In genomic region chr6:58836476-58836875, GRCm38 (mm10) we compare ENCODE assay signal across 31 mouse cellular contexts. TPM values are rescaled to one million over a fixed set of nuclear protein-coding genes. Genes with fewer than 3 reads are reported as not detected.
DNase-seq lines count a peak whose midpoint lies in the region; ATAC-seq and TF ChIP-seq lines count a peak whose summit lies in the region.
"Had no signal": no experiment of that assay in that cellular context is flagged by ENCODE, and none has a peak within 500 bp of the region (broad histone marks: within the 10 kb centered on the region; RNA-seq: fewer than 3 reads in every experiment).

No protein-coding gene starts in this region.

- H3K36me3 ChIP-seq in myocyte (ENCODE audit: control insufficient read depth, insufficient read depth), result no peaks in the 10 kb centered on the region
- H3K36me3 ChIP-seq: embryonic facial prominence, embryonic 10.5 days; embryonic facial prominence, embryonic 13.5 days; heart, embryonic 12.5 days; heart, embryonic 15.5 days had no signal

- peak overlapping the region; percentile 29; the same call in 1 of the 2 replicates for H3K27ac ChIP-seq in left cerebral cortex, adult 2 months
- H3K27ac ChIP-seq: embryonic facial prominence, embryonic 10.5 days; embryonic facial prominence, embryonic 13.5 days; heart, embryonic 15.5 days; hindbrain, embryonic 14.5 days; hindbrain, postnatal 0 days had no signal

- intact Hi-C loops in left cerebral cortex, adult 2 months (cut with DNase I), result no loop called here

- H3K4me2 ChIP-seq in myocyte (ENCODE audit: low read depth), result no peak overlapping the region
- H3K4me2 ChIP-seq: embryonic facial prominence, embryonic 13.5 days; heart, embryonic 12.5 days; heart, embryonic 15.5 days; hindbrain, embryonic 14.5 days had no signal

- no peaks in the 10 kb centered on the region for H3K79me2 ChIP-seq in myocyte (ENCODE audit: control insufficient read depth, insufficient read depth)

- no peak for DNase-seq in frontal cortex, postnatal 25 days (ENCODE audit: low spot score in 2 of 2)
- no peak for DNase-seq in left cerebral cortex, adult 2 months (ENCODE audit: extremely low spot score in 1 of 2, low spot score in 2 of 2)
- DNase-seq in left cerebral cortex, adult 11 months (ENCODE audit: low spot score), result no peak
- peak; percentile 78 for DNase-seq in brain, adult 2 months (ENCODE audit: low read depth, low spot score)
- DNase-seq in T-cell, adult 2 months (ENCODE audit: low spot score), result no peak
- no peak for DNase-seq in liver
- DNase-seq: adrenal gland, adult 2 months; adrenal gland, postnatal 14 days; B cell, adult 2 months; cerebellum, adult 11-12 months; cerebellum, adult 8-10 months; cerebellum, postnatal 10 days; cerebellum, postnatal 36 days; embryo, embryonic 11 days; forebrain, postnatal 0 days; gastrocnemius, postnatal 10 days; heart, adult 18-20 months; heart, postnatal 10 days; heart, postnatal 4 days; kidney, adult 11 months had no signal

- no peak overlapping the region for H3ac ChIP-seq in myocyte (ENCODE audit: control insufficient read depth, insufficient read length)

- TF ChIP-seq CTCF in left cerebral cortex, adult 2 months (IDR thresholded peaks at IDR 0.05), result no peak

- peak; percentile 53 for ATAC-seq in frontal cortex, adult (ENCODE audit: low TSS enrichment)
- ATAC-seq: CD4-positive, CD25-positive, alpha-beta regulatory T cell, adult 4 months; forebrain, embryonic 14.5 days; forebrain, postnatal 0 days; hindbrain, postnatal 0 days; inflammation-experienced regulatory T-cells, adult 6 months had no signal

- no peaks in the 10 kb centered on the region for H3K27me3 ChIP-seq in myocyte (ENCODE audit: control insufficient read depth, insufficient read depth, insufficient read length)
- H3K27me3 ChIP-seq: embryonic facial prominence, embryonic 13.5 days; heart, embryonic 12.5 days; heart, embryonic 15.5 days had no signal

- H3K4me3 ChIP-seq in left cerebral cortex, adult 2 months, result no peak overlapping the region
- H3K4me3 ChIP-seq in myocyte, result no peak overlapping the region
- H3K4me3 ChIP-seq: embryonic facial prominence, embryonic 10.5 days; embryonic facial prominence, embryonic 13.5 days; heart, embryonic 12.5 days; heart, embryonic 15.5 days had no signal

- no peak for TF ChIP-seq POLR2A in myocyte (IDR thresholded peaks at IDR 0.05; ENCODE audit: insufficient read length, low read depth)

TF ChIP-seq in myocyte, 11 proteins besides CTCF, POLR2A, EP300 and RAD21:
- TF ChIP-seq CEBPB (IDR thresholded peaks at IDR 0.05; ENCODE audit: insufficient read depth, poor library complexity, severe bottlenecking) (peak; percentile 80), TCF12 (IDR thresholded peaks at IDR 0.05; ENCODE audit: insufficient read depth, poor library complexity, severe bottlenecking) (no peak), E2F4 (IDR thresholded peaks at IDR 0.05; ENCODE audit: insufficient read depth) (no peak), POLR2AphosphoS2 (IDR thresholded peaks at IDR 0.05; ENCODE audit: insufficient read length, low read depth) (no peak)

RNA-seq across cellular contexts. Expression of gene Herc3, which starts 5.2 kb away (rescaled TPM):
- total RNA-seq in left cerebral cortex, adult 2 months (2021), result 100 to 1,000 TPM; 170 to 279 TPM
- 4.5 TPM for polyA plus RNA-seq in myocyte (2012; fragmentation: generic; extraction: Trizol)
